Mouse (Mus musculus): ENCODE results near the gene Psmc2. TPM values are rescaled to one million over a fixed set of nuclear protein-coding genes. Genes with fewer than 3 reads are reported as not detected.

Gene Psmc2
- polyA plus RNA-seq, 2 experiments, result 58.5 to 122 TPM

DNA sequence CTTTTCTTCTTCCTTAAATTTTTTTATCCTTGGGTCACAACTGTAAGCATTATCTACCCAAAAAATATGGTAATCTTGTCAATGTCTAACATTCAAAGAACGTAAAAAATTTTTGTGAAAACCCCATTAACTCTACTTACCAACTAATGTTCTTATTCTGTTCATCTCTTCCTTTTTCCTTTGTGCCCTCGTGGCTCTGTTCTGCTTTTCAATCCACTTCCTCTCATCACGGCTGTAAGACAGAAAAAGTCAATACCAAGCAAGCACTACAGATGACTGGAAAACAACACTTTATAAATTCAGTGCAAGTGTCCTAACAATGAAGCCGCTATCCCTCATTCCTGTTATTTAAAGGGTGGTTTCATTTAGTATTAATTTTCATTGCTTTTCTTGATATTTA is 16.6 kb upstream of the Psmc2 start:
- TF ChIP-seq EP300 (IDR thresholded peaks at IDR 0.05; ENCODE audit: low read depth), result no peak
- Histone ChIP-seq H3K36me3 (replicated peaks; ENCODE audit: control insufficient read depth, insufficient read depth, low read depth) (peaks cover 32% of the 10 kb centered on the region), H3K27me3 (ENCODE audit: control insufficient read depth, insufficient read depth, low read length) (no peaks in the 10 kb centered on the region), H3K9me3 (ENCODE audit: control insufficient read depth, low read length) (no peaks in the 10 kb centered on the region), H3K4me3 (ENCODE audit: insufficient read depth in 1 of 2, low read depth in 2 of 2, low read length in 2 of 2) (no peak overlapping the region), H3K27ac (no peak overlapping the region), H3K4me2 (ENCODE audit: low read depth) (no peak overlapping the region), H3K9ac (replicated peaks) (no peak overlapping the region), H3K4me1 (replicated peaks; ENCODE audit: control insufficient read depth in 2 of 2, insufficient read depth in 2 of 2, low read length in 1 of 2) (no peaks in the 10 kb centered on the region)
- WGBS (ENCODE audit: insufficient replicate concordance), result 63% methylated on average over 4 of the region's 4 CpGs
- no peak for DNase-seq (ENCODE audit: low read depth in 3 of 3, low spot score in 3 of 3)
- no peak for ATAC-seq (ENCODE audit: insufficient read depth)

DNA sequence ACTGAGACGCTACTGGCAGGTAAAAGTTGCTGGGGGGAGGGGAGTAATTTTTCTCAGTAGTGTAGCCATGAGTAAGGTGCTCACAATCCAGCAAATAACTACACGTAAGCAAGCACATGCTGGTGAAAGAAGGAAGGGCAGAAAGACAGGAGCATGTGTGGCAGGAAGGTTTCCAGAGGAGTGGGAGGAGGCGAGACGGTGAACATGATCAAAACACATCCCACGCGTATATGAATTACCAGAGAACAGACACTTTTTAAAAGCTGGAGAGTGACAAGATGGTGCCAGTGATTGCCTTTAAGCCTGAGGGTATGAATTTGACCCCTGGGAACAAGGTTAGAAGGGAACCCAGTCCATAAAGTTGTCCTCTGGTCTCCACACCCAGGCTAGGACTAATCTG is 15.2 kb upstream of the Psmc2 start:
- no peak for TF ChIP-seq EP300 (IDR thresholded peaks at IDR 0.05; ENCODE audit: low read depth)
- TF ChIP-seq CTCF (IDR thresholded peaks at IDR 0.05; ENCODE audit: low read depth), result no peak
- ATAC-seq (ENCODE audit: insufficient read depth) (no peak), DNase-seq (ENCODE audit: low read depth in 3 of 3, low spot score in 3 of 3) (no peak)
- no peak overlapping the region for H3K4me2 ChIP-seq (ENCODE audit: low read depth)
- H3K36me3 ChIP-seq (replicated peaks; ENCODE audit: control insufficient read depth, insufficient read depth, low read depth), result peaks cover 34% of the 10 kb centered on the region
- H3K27ac ChIP-seq, result no peak overlapping the region
- 81% methylated on average over 6 of the region's 6 CpGs for WGBS (ENCODE audit: insufficient replicate concordance)
- no peaks in the 10 kb centered on the region for H3K4me1 ChIP-seq (replicated peaks; ENCODE audit: control insufficient read depth in 2 of 2, insufficient read depth in 2 of 2, low read length in 1 of 2)
- H3K9me3 ChIP-seq (ENCODE audit: control insufficient read depth, low read length), result no peaks in the 10 kb centered on the region
- no peaks in the 10 kb centered on the region for H3K27me3 ChIP-seq (ENCODE audit: control insufficient read depth, insufficient read depth, low read length)
- H3K4me3 ChIP-seq (ENCODE audit: insufficient read depth in 1 of 2, low read depth in 2 of 2, low read length in 2 of 2), result no peak overlapping the region
- no peak overlapping the region for H3K9ac ChIP-seq (replicated peaks)

DNA sequence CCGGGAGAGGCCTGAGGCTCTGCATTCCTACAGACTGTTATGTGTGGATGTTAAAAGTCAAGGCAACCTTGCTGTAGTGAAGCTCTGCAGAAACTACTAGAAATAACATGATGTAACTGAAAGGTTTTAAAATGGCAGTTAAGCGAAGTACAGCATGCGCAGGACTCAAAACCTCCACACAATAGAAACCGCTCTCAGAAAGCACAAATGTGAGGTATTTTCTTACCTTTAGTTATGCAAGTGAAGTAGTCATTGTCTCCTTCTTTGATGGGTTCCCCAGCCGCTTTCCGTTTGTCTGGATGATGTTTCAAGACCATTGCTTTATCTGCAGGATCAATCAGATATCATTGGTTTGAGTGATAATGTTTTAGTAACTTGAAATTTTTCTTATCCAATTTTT is 8.6 kb upstream of the Psmc2 start:
- H3K4me1 ChIP-seq (replicated peaks; ENCODE audit: control insufficient read depth in 2 of 2, insufficient read depth in 2 of 2, low read length in 1 of 2), result no peaks in the 10 kb centered on the region
- DNase-seq (ENCODE audit: low read depth in 3 of 3, low spot score in 3 of 3) (no peak), ATAC-seq (ENCODE audit: insufficient read depth) (no peak)
- H3K27me3 ChIP-seq (ENCODE audit: control insufficient read depth, insufficient read depth, low read length), result no peaks in the 10 kb centered on the region
- no peak for TF ChIP-seq EP300 (IDR thresholded peaks at IDR 0.05; ENCODE audit: low read depth)
- TF ChIP-seq CTCF (IDR thresholded peaks at IDR 0.05; ENCODE audit: low read depth), result no peak
- H3K9me3 ChIP-seq (ENCODE audit: control insufficient read depth, low read length), result no peaks in the 10 kb centered on the region
- peaks cover 39% of the 10 kb centered on the region for H3K36me3 ChIP-seq (replicated peaks; ENCODE audit: control insufficient read depth, insufficient read depth, low read depth)
- no peak overlapping the region for H3K4me2 ChIP-seq (ENCODE audit: low read depth)
- H3K9ac ChIP-seq (replicated peaks), result no peak overlapping the region
- H3K4me3 ChIP-seq (ENCODE audit: insufficient read depth in 1 of 2, low read depth in 2 of 2, low read length in 2 of 2), result no peak overlapping the region
- H3K27ac ChIP-seq, result no peak overlapping the region
- WGBS (ENCODE audit: insufficient replicate concordance), result 79% methylated on average over 6 of the region's 6 CpGs

DNA sequence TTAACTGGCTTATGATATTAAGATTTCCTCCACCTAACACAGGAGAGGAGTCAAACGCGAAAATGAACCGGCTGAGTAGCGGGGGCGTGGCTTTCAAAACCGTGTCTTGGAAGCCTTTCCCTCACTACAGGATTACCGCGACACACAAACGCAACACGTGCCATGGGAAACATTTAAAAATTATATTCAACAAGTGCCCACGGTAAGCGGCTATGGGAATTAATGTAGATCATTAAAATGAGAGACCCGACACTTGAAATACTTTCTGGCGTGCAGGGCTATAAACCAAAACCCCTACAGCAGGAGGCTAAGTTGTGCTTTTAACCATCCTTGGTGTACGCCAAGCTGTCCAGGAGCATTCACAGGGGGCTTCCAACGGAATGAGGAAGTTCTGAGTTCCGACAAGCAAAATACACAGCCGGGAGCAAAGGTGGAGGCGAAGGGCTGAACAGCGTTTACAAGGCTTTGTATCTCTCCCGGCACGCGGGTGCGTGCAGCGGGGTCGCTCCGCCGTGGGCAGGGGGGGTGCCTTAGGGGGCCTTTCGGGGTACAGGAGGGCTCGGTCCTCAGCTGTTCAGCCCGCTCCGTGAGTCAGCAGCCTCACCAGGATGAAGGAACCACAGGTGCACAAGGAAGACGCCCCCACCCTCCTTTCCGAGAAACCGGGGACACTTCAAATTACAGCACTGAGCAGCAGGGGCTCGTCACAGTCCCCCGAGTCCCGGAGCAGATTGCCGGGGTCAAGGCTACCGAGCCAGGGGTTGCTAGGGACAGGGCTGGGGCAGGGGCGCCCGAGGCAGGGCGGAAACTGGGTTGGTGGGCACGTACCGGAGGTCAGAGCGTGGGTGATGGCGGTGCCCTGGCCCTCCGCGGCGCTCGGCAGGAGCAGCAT is 676 bp upstream of the Psmc2 start:
- Histone ChIP-seq H3K4me3 (ENCODE audit: insufficient read depth in 1 of 2, low read depth in 2 of 2, low read length in 2 of 2) (peak overlapping the region; percentile 66 to 75), H3K9ac (replicated peaks) (peak overlapping the region; percentile 69), H3K27ac (no peak overlapping the region), H3K36me3 (replicated peaks; ENCODE audit: control insufficient read depth, insufficient read depth, low read depth) (peaks cover 26% of the 10 kb centered on the region), H3K9me3 (ENCODE audit: control insufficient read depth, low read length) (no peaks in the 10 kb centered on the region), H3K4me2 (ENCODE audit: low read depth) (peak overlapping the region; percentile 93), H3K27me3 (ENCODE audit: control insufficient read depth, insufficient read depth, low read length) (no peaks in the 10 kb centered on the region), H3K4me1 (replicated peaks; ENCODE audit: control insufficient read depth in 2 of 2, insufficient read depth in 2 of 2, low read length in 1 of 2) (peaks cover 10 to 15% of the 10 kb centered on the region in 2 experiments)
- TF ChIP-seq CTCF (IDR thresholded peaks at IDR 0.05; ENCODE audit: low read depth) (no peak), EP300 (IDR thresholded peaks at IDR 0.05; ENCODE audit: low read depth) (no peak)
- DNase-seq (ENCODE audit: low read depth in 3 of 3, low spot score in 3 of 3) (peak in 1 of 3 experiments; percentile 35), ATAC-seq (ENCODE audit: insufficient read depth) (peak; percentile 22)
- WGBS (ENCODE audit: insufficient replicate concordance), result under 1% methylated on average over 51 of the region's 51 CpGs

DNA sequence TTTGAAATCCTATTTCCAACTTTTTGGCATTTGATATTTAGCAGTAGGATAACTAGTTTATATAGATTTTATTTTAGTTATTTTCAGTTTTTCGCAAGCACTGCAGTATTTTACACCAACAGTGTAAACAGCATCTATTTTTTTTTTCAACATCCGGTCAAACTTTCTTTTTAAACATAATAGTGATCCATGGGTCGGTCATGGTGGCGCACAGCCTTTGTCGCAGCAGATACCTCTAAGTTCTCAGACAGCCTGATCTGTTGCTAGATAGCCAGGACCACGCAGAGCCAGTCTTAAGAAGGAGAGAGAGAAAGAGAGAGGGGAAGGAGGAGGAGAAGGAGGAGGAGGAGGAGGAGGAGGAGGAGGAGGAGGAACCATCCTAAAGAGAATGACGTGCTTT is 693 bp downstream of the Psmc2 start:
- no peaks in the 10 kb centered on the region for H3K27me3 ChIP-seq (ENCODE audit: control insufficient read depth, insufficient read depth, low read length)
- TF ChIP-seq CTCF (IDR thresholded peaks at IDR 0.05; ENCODE audit: low read depth) (no peak), EP300 (IDR thresholded peaks at IDR 0.05; ENCODE audit: low read depth) (no peak)
- 69% methylated on average over 7 of the region's 7 CpGs for WGBS (ENCODE audit: insufficient replicate concordance)
- peaks cover 10 to 15% of the 10 kb centered on the region in 2 experiments for H3K4me1 ChIP-seq (replicated peaks; ENCODE audit: control insufficient read depth in 2 of 2, insufficient read depth in 2 of 2, low read length in 1 of 2)
- peak overlapping the region; percentile 93 for H3K4me2 ChIP-seq (ENCODE audit: low read depth)
- no peaks in the 10 kb centered on the region for H3K9me3 ChIP-seq (ENCODE audit: control insufficient read depth, low read length)
- H3K9ac ChIP-seq (replicated peaks), result no peak overlapping the region
- H3K4me3 ChIP-seq (ENCODE audit: insufficient read depth in 1 of 2, low read depth in 2 of 2, low read length in 2 of 2), result peak overlapping the region in 1 of 2 experiments; percentile 29; a peak in 2 of 4 replicates
- H3K27ac ChIP-seq, result peak overlapping the region; percentile 89
- peaks cover 21% of the 10 kb centered on the region for H3K36me3 ChIP-seq (replicated peaks; ENCODE audit: control insufficient read depth, insufficient read depth, low read depth)
- DNase-seq (ENCODE audit: low read depth in 3 of 3, low spot score in 3 of 3), result no peak
- no peak for ATAC-seq (ENCODE audit: insufficient read depth)

Data from liver, embryonic 14.5 days (tissue).